Mouse (Mus musculus) hindbrain, embryonic 13.5 days (tissue): Measurements from ENCODE around the gene Wwox. TPM values are rescaled to one million over a fixed set of nuclear protein-coding genes. Genes with fewer than 3 reads are reported as not detected.
A peak's percentile ranks its signal among the peaks of the same experiment; 100 is the strongest.

Experiments
- ATAC-seq: fragments of 200-750 bp; cut with Nextera tagmentation; 2 replicates; pipeline ENCODE4 v1.8.0; 2017; ENCODE audit warnings: moderate TSS enrichment; ENCODE audit not compliant: low FRiP score
- H3K27ac ChIP-seq: fragments of 300-500 bp; sonication (generic); 2 replicates; pipeline ENCODE4 v1.5.1; 2015; ENCODE audit warnings: inconsistent platforms, mild to moderate bottlenecking, moderate library complexity
- H3K27me3 ChIP-seq: fragments of 300-500 bp; sonication (generic); 2 replicates; pipeline ENCODE4 v1.6.1; 2015; ENCODE audit warnings: mild to moderate bottlenecking, inconsistent platforms
- H3K36me3 ChIP-seq: fragments of 300-500 bp; sonication (generic); 2 replicates; pipeline ENCODE4 v1.6.1; 2015; ENCODE audit warnings: mild to moderate bottlenecking, inconsistent platforms
- H3K4me1 ChIP-seq: fragments of 300-500 bp; sonication (generic); replicated peaks from 2 replicates; pipeline ENCODE4 v1.6.1; 2015; ENCODE audit warnings: inconsistent platforms
- H3K4me2 ChIP-seq: fragments of 300-500 bp; sonication (generic); 2 replicates; pipeline ENCODE4 v1.6.1; 2015; ENCODE audit warnings: inconsistent platforms, mild to moderate bottlenecking, moderate library complexity
- H3K4me3 ChIP-seq: fragments of 300-500 bp; sonication (generic); 2 replicates; pipeline ENCODE4 v1.5.1; 2015; ENCODE audit warnings: mild to moderate bottlenecking, inconsistent platforms
- H3K9ac ChIP-seq: fragments of 300-500 bp; sonication (generic); 2 replicates; pipeline ENCODE4 v1.6.1; 2015; ENCODE audit warnings: mild to moderate bottlenecking, inconsistent platforms
- H3K9me3 ChIP-seq: fragments of 300-500 bp; sonication (generic); 2 replicates; pipeline ENCODE4 v1.6.1; 2016; ENCODE audit warnings: inconsistent platforms
- WGBS: fragments of 180-500 bp; shearing (Covaris S2); methylation state at CpG from one replicate; pipeline ENCODE4 v1.1.7; 2015; 5-methylcytosine and 5-hydroxymethylcytosine counted together
- polyA plus RNA-seq: library from polyadenylated mRNA; unstranded; fragments of >200 nt; fragmentation: Nextera tagmentation; extraction: Ambion mirVana; gene quantifications from 2 replicates; pipeline ENCODE4 v1.2.1, GENCODE M21; 2015

The Wwox gene
- polyA plus RNA-seq, 1 experiment from 2014 or later, result 13.8 TPM

DNA sequence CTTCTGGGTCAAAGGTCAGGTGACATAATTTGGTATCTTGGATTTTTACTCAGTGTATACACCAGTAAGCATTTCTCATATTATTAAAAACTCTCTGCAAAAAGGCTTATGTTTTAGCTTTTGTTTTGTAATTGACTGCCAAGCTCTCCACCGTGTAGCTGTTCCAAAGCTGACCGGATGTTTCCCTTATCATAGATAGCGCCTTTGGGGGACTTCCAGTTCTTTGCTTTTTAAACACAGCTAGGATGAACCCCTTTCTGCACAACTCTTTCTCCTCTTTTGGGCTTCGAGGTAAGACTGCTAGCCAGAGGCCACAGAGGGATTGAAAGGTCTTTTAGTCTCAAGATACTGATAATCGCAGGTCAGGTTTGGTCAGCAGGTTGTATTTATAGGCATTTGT lies 883.0 kb downstream of the Wwox start:
- no peaks in the 10 kb centered on the region for H3K4me1 ChIP-seq
- no peak overlapping the region for H3K9ac ChIP-seq
- H3K4me3 ChIP-seq, result no peak overlapping the region
- H3K27me3 ChIP-seq, result no peaks in the 10 kb centered on the region
- H3K4me2 ChIP-seq, result no peak overlapping the region
- H3K27ac ChIP-seq, result no peak overlapping the region
- 91% methylated on average over 5 of the region's 5 CpGs for WGBS
- no peak for ATAC-seq
- H3K36me3 ChIP-seq, result no peaks in the 10 kb centered on the region
- H3K9me3 ChIP-seq, result no peaks in the 10 kb centered on the region

DNA sequence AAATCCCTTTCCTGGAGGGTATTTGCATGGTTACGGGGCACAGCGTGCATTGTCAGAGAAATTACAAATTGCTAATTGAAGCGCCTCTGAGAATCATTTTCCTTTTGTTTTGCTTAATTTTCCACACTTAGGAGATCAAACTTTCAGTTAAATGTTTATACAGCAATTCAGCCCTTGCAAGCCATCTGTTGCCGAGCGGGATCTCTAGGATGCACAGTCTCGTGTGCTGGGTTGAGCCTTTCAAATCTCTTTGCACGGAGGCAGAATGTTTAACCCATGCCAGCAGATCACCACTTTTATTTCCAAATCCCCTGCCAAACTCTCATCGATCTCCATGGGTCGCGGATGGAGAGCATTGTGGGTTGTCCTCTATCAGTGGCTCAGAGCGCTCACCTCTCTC lies 891.2 kb downstream of the Wwox start:
- ATAC-seq, result no peak
- 86% methylated on average over 11 of the region's 11 CpGs for WGBS

DNA sequence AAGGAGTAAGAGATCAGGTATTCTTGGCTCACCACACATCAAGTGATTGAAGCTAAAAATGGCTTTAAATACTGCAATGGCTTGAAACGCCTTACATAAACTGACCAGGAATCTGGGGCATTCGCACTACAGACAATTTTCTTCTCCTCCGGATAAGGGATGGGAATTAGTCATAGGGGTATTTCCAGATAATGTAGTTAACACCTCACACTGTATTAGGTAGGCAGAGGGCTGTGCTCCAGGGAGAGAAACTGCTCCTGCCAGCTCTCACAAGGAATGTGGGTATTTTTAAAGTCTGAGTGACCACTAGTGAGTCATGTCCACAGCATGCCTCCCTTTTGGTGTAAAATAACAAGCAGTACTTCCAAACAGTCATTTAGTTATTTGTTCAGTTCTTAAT lies 894.5 kb downstream of the Wwox start:
- Histone ChIP-seq H3K4me1 (no peaks in the 10 kb centered on the region), H3K27ac (no peak overlapping the region), H3K9me3 (no peaks in the 10 kb centered on the region), H3K4me2 (no peak overlapping the region), H3K27me3 (no peaks in the 10 kb centered on the region), H3K36me3 (no peaks in the 10 kb centered on the region), H3K9ac (no peak overlapping the region), H3K4me3 (no peak overlapping the region)
- ATAC-seq, result no peak
- WGBS, result 88% methylated on average over 3 of the region's 3 CpGs

More for the DNA sequence above, 891.2 kb downstream of the Wwox start:
- Histone ChIP-seq H3K9me3 (no peaks in the 10 kb centered on the region), H3K4me1 (no peaks in the 10 kb centered on the region), H3K9ac (no peak overlapping the region), H3K27ac (no peak overlapping the region), H3K27me3 (no peaks in the 10 kb centered on the region), H3K4me3 (no peak overlapping the region), H3K36me3 (no peaks in the 10 kb centered on the region), H3K4me2 (no peak overlapping the region)

DNA sequence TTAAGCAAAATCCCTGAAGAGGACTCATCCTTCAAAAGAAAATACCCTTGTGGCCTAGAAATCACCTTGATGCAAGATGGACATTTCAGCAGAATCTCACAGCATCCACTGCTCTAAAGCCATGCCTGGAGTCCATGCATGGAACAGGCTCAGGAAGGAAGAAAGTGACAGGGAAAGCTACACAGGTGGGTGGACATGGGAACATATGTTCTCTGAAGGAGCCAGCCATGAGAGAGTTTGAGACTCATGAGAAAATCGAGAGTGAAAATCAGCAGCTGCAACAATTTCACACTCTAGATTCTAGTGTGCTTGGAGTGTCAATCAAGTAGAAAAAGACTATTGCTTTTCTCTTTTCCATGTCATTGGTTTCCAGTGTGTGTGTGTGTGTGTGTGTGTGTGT lies 896.9 kb downstream of the Wwox start:
- Histone ChIP-seq H3K9me3 (no peaks in the 10 kb centered on the region), H3K36me3 (no peaks in the 10 kb centered on the region), H3K4me1 (no peaks in the 10 kb centered on the region; the same call in 1 of the 2 replicates), H3K9ac (no peak overlapping the region), H3K4me2 (no peak overlapping the region), H3K27ac (no peak overlapping the region), H3K27me3 (no peaks in the 10 kb centered on the region), H3K4me3 (no peak overlapping the region)
- no peak for ATAC-seq
- WGBS, result 96% methylated on average over 1 of the region's 1 CpGs

DNA sequence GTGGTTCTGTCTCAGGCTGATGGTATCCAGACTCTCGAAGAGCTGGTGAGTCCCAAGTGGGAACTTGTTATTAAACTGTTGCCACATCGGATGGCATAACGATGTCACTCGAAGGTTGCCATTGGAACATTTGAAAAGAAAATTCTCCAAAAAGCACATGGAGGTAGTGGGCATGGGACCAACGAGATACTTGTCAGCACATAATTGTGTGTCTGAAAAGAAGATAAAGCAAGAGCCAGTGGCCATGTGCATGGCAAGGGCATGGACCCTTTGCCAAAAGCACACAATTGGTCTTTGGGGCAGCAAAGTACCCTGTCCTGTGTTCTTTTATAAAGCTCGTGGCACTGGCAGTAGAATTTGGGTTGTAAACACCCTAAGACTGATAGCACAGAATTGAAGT lies 909.2 kb downstream of the Wwox start:
- Histone ChIP-seq H3K4me2 (no peak overlapping the region), H3K36me3 (no peaks in the 10 kb centered on the region), H3K27ac (no peak overlapping the region), H3K4me3 (no peak overlapping the region), H3K27me3 (no peaks in the 10 kb centered on the region), H3K9ac (no peak overlapping the region), H3K9me3 (no peaks in the 10 kb centered on the region), H3K4me1 (no peaks in the 10 kb centered on the region)
- ATAC-seq, result no peak
- 70% methylated on average over 6 of the region's 6 CpGs for WGBS

DNA sequence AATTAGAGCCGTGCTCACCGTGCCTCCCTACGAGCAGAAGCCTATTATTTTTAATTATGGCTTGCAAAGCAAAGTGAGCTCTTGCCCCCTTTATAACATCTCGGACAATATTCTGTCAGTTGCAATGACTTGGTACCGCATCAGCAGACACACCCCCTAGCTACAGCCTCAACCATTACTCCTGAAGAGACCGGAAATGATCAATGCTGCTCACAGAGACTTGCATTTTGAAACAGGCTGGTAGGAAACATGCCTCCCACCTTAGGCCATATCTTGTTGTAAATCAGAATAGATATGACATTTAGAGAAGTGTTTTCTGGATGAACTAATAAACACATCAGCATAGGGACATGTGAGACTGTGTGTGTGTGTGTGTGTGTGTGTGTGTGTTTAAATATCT lies 911.3 kb downstream of the Wwox start:
- 0 out of 2 replicates have a peak, but pooled peaks cover 3% of the 10 kb centered on the region for H3K9me3 ChIP-seq
- no peak overlapping the region for H3K9ac ChIP-seq
- H3K27me3 ChIP-seq, result no peaks in the 10 kb centered on the region
- ATAC-seq, result no peak
- H3K4me2 ChIP-seq, result no peak overlapping the region
- no peaks in the 10 kb centered on the region for H3K36me3 ChIP-seq
- WGBS, result 73% methylated on average over 6 of the region's 6 CpGs
- peaks cover 2% of the 10 kb centered on the region for H3K4me1 ChIP-seq
- H3K4me3 ChIP-seq, result no peak overlapping the region
- no peak overlapping the region for H3K27ac ChIP-seq

DNA sequence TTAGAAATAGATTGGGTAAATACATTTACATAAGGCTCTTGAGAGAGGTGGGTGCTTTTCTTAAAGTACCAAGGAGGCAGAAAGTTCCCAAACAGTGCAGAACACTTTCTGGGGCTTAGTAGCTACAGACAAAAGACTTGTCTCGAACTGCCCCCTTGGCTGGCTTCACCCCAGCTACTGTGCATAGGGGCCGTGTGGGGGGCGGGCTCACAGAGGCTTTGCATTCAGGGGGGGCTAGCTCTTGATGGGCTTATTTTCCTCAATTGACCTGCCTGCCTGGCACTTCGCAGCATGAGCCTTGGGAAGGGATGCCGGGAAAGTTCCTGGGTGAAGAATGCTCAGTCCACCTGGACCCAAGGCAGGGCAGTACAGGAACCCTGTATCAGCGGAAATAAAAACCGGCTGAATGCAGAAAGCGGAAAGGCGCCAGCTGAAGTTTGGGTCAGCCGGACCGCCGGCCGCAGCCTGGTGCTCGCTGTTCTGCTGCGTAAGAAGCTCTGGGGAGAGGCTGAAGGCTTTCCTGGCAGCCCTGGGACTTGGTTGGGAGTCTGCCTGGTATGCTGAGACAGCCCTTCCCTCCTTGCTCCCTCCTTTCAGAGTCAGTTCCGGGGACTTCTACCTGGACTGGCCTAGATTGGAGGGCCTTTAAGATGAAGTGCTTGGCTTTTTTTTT lies 918.3 kb downstream of the Wwox start:
- Histone ChIP-seq H3K27me3 (no peaks in the 10 kb centered on the region), H3K9ac (no peak overlapping the region), H3K36me3 (no peaks in the 10 kb centered on the region), H3K4me3 (no peak overlapping the region), H3K27ac (no peak overlapping the region), H3K9me3 (0 out of 2 replicates have a peak, but pooled peaks cover 3% of the 10 kb centered on the region), H3K4me2 (0 out of 2 replicates have a peak overlapping the region, but pooled peaks have one; percentile 21), H3K4me1 (peaks cover 20% of the 10 kb centered on the region)
- no peak for ATAC-seq
- WGBS, result 34% methylated on average over 16 of the region's 16 CpGs

DNA sequence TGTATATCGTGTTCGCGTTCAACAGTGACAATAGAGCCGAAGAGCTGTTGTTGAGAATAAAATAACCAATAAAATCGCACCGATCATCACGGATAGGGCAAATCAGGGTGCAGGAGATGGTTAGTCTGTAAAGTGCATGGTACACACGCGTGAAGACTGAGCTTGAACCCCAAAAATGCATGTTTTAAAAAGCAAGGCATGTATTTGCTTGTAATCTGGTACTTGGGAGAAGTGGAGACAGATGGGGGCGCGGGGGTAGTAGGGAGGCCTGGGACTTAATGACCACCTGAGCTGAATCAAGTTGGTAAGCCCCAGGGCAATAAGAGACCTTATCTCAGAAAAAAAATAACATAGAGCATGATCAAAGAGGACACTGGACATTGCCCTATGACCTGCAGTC lies 919.0 kb downstream of the Wwox start:
- no peak for ATAC-seq
- no peak overlapping the region for H3K4me3 ChIP-seq
- no peaks in the 10 kb centered on the region for H3K36me3 ChIP-seq
- H3K4me2 ChIP-seq, result no peak overlapping the region
- 0 out of 2 replicates have a peak, but pooled peaks cover 3% of the 10 kb centered on the region for H3K9me3 ChIP-seq
- H3K4me1 ChIP-seq, result peaks cover 20% of the 10 kb centered on the region
- 92% methylated on average over 11 of the region's 11 CpGs for WGBS
- H3K9ac ChIP-seq, result no peak overlapping the region
- no peaks in the 10 kb centered on the region for H3K27me3 ChIP-seq
- no peak overlapping the region for H3K27ac ChIP-seq

DNA sequence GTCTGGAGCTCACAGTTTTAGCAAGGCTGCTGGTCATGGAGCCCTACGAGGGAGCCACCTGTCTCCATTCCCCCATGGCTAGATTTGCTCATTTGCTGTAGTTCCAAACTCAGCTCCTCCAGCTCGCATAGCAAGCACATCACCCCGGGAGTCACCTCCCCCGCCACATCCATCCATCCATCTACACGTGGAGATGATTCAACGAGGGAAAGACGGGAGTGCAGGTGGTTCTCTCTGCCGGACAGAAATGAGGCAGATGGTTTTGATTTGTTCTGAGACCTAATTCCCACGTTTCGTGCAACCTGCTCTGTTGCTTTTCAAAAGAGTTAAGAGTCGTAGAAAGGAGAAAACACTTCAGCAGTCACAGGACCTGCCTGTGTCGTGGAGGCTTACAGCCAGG lies 920.2 kb downstream of the Wwox start:
- no peak for ATAC-seq
- no peaks in the 10 kb centered on the region for H3K27me3 ChIP-seq
- no peak overlapping the region for H3K9ac ChIP-seq
- H3K4me1 ChIP-seq, result peaks cover 20% of the 10 kb centered on the region
- no peak overlapping the region for H3K4me3 ChIP-seq
- no peak overlapping the region for H3K27ac ChIP-seq
- H3K9me3 ChIP-seq, result no peaks in the 10 kb centered on the region
- no peaks in the 10 kb centered on the region for H3K36me3 ChIP-seq
- WGBS, result 51% methylated on average over 12 of the region's 12 CpGs
- H3K4me2 ChIP-seq, result no peak overlapping the region

DNA sequence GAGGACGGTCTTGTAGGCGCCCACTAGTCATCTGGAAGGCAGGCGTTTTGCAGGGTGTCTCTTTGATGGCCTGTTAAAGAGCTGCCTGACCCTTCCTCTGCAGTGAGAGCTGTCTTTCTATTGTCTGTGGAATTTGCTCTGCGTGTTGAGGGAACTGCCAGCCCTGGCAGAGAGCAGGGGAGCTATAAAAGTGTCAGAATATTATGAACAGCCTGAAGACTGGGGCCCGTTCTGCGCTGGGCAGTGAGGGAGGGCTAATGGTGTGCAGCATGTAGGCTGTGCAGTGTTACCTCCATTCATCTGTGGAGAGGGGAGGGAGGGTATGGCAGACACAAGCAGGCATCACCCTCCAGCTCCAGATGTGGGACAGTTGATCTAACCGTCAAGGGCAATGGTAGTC lies 923.1 kb downstream of the Wwox start:
- H3K9ac ChIP-seq, result no peak overlapping the region
- no peaks in the 10 kb centered on the region for H3K36me3 ChIP-seq
- H3K27ac ChIP-seq, result 0 out of 2 replicates have a peak overlapping the region, but pooled peaks have one; percentile 8
- H3K4me3 ChIP-seq, result no peak overlapping the region
- no peak overlapping the region for H3K4me2 ChIP-seq
- 41% methylated on average over 7 of the region's 7 CpGs for WGBS
- no peaks in the 10 kb centered on the region for H3K27me3 ChIP-seq
- H3K9me3 ChIP-seq, result no peaks in the 10 kb centered on the region
- ATAC-seq, result no peak
- peaks cover 12% of the 10 kb centered on the region for H3K4me1 ChIP-seq

DNA sequence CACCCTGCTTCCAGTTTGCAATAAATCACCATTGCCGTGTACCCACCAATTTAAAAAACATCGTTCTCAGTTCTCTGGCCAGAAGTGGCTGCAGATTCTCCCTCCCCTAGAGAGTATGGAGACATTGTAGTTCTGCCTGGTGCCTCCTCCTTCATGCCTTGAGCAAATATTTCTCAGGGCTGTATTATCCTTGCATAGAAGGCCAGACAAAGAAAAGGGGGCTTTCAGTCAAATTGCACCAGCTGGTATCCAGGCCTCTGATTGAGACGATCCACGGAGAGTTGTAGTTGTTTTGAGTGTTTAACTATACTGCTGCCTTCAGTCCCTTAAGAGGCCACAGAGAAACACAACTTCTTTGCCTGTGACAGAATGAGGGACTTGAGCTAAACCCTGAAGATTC lies 935.5 kb downstream of the Wwox start:
- Histone ChIP-seq H3K4me3 (no peak overlapping the region), H3K36me3 (no peaks in the 10 kb centered on the region), H3K9me3 (no peaks in the 10 kb centered on the region), H3K27ac (0 out of 2 replicates have a peak overlapping the region, but pooled peaks have one; percentile 13), H3K4me2 (no peak overlapping the region), H3K4me1 (peaks cover 18% of the 10 kb centered on the region), H3K27me3 (no peaks in the 10 kb centered on the region), H3K9ac (0 out of 2 replicates have a peak overlapping the region, but pooled peaks have one; percentile 24)
- ATAC-seq, result no peak
- WGBS, result 16% methylated on average over 4 of the region's 4 CpGs

DNA sequence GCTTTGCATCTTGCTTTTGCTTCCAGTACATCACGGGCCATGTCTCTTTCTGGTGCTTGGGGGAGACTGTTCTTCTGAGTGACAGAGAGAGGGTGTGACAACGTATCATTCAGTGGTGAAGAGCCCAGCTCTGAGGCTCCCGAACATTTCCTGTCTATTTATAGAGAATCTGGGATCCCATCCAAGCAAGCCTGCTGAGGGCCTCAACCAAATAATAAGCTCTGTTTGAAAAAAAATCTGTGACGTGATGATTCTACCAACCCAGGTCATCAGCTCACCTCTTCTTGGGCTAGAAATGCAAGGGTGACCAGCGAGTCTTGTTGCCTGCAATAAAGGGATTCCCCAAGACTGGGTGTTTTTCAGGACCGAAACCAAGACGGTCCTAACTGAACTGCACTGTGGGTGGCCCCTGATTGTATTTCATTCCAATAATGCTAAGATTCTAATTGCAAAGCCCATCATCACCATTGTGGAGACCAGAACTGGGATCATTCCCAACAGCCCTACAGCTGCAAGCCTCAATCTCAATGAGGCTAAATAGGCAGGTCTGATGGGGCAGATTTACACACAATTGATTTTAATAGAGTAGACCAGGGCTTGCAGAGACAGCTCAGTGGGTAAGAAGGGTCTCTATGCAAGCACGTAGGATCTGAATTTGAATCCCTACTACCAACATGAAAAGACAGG lies 936.0 kb downstream of the Wwox start:
- H3K4me2 ChIP-seq, result no peak overlapping the region
- H3K9ac ChIP-seq, result no peak overlapping the region
- no peaks in the 10 kb centered on the region for H3K27me3 ChIP-seq
- H3K9me3 ChIP-seq, result no peaks in the 10 kb centered on the region
- 0 out of 2 replicates have a peak overlapping the region, but pooled peaks have one; percentile 13 for H3K27ac ChIP-seq
- H3K36me3 ChIP-seq, result no peaks in the 10 kb centered on the region
- 62% methylated on average over 8 of the region's 8 CpGs for WGBS
- peaks cover 18% of the 10 kb centered on the region for H3K4me1 ChIP-seq
- no peak overlapping the region for H3K4me3 ChIP-seq
- ATAC-seq, result no peak

DNA sequence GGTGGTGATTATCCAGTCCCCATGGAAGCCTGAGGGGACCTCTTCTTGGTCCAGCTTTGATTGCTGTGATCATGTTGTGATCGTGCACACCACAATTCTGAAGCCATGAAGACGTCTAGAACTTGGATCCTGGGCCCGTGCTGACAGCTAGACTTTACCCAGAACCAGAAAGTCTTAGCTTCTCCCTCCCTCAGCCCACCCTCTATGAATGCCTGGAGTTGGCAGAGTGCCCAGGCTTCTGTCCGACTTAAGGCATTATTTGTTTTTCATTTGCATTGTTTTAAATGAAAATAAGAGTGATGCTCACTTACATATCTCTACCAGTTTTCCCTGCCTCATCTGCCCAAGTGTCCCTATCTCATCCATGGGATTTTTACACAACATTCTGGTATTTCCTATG lies 937.9 kb downstream of the Wwox start:
- Histone ChIP-seq H3K36me3 (no peaks in the 10 kb centered on the region), H3K9ac (no peak overlapping the region)

More for the DNA sequence above, 937.9 kb downstream of the Wwox start:
- H3K4me3 ChIP-seq, result no peak overlapping the region
- H3K4me1 ChIP-seq, result peaks cover 18% of the 10 kb centered on the region
- 59% methylated on average over 4 of the region's 4 CpGs for WGBS
- ATAC-seq, result no peak
- H3K27ac ChIP-seq, result no peak overlapping the region
- H3K27me3 ChIP-seq, result no peaks in the 10 kb centered on the region
- H3K4me2 ChIP-seq, result no peak overlapping the region
- no peaks in the 10 kb centered on the region for H3K9me3 ChIP-seq
